Mouse (Mus musculus) CD4-positive helper T cell, adult 2 months (primary cell): ENCODE measurements around the gene Sgcd.
"Not testable (repeated sequence)": the region's sequence is repeated elsewhere in the genome, so short reads cannot be mapped to it uniquely, and the experiment has no call there.

Source experiments
- DNase-seq: peaks from one replicate; pipeline ENCODE4 v3.0.0-alpha.2; 2012; ENCODE audit warnings: low read depth, missing footprints, low spot score

Gene Sgcd

DNA sequence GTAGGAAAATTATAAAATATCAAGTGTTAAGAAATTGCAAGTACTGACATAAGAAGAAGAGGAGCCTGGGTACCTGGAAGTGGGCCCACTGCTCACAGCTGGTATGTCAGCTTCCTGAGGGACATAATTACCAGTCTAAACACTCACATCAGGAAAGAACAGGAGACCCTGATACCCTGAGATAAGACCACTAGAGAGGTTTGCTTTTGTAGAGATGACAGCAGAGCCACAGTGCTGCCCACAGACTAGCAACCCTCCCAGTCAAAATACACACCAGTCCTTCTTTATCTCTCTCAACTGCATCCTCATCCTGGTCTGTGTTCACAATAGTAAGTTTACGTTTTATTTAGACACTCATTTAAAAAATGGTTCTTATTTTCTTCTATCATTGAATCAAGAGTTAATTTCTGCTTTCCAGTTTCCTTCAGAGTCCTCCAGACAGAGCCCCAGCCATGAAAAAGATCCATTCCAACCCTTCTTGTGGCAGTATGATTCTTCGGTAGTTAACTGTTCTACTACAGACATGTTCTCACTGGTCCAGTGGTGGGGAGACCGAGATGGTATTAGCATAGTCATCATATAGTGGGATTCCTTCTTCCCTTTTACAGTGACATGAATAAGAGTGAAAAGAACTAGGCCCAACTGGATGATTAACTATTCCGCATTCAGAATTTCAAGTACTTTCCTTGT lies 211.4 kb downstream of the Sgcd start:
- DNase-seq = no peak

GRCm38 (mm10) chr11:47776019-47776418 lies 212.8 kb downstream of the Sgcd start:
- DNase-seq = no peak

- no peak for DNase-seq
Observed at GRCm38 (mm10) chr11:47765859-47766258, 222.9 kb downstream of the Sgcd start.

DNA sequence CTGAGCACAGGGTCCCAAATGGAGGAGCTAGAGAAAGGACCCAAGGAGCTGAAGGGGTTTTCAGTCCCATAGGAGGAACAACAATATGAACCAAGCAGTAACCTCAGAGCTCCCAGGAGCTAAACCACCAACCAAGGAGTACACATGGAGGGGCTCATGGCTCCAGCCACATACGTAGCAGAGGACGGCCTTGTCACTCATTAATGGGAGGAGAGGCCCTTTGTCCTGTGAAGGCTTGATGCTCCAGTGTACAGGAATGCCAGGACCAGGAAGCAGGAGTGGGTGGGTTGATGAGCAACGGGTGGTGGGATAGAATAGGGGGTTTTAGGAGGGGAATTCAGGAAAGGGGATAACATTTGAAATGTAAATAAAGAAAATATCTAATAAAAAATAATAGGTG lies 225.2 kb downstream of the Sgcd start:
- DNase-seq = not testable (repeated sequence)

DNA sequence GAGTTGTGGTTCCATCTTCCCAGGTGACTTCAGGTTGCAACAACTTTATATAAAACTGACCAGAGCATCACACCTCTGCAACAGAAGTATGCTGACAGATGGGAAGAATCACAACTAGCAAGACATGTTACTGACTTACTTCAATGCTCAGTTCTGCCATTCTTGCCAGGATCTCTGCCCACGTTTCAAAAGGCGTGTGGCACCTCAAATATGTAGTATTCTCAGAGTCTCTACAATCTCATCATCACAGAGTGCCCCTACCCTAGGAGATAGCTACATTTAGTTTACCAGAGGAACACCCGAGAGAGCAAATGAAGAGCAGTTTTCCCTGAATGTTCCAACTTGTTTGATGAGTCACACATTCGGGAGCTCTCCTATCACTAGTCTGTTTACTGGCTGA lies 229.8 kb downstream of the Sgcd start:
- no peak for DNase-seq

DNA sequence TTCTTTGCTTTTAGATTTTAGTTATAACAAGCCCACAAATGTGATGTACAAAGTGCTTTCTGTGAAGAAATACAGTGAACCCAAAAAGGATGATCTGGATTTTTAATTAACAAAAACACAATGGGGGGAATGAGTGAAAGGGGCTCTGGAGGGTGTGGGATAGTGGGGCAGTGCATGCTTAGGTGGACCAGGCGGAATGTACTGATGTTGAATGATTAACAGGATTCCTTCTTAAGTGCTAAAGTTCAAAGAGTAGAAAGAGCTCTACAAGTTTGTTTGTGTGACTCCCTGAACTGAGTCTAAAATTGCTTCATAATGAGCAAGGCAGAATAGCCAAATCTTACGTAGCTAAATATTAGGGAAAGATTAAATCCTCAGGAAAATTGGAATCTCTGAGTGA lies 246.0 kb downstream of the Sgcd start:
- no peak for DNase-seq

DNA sequence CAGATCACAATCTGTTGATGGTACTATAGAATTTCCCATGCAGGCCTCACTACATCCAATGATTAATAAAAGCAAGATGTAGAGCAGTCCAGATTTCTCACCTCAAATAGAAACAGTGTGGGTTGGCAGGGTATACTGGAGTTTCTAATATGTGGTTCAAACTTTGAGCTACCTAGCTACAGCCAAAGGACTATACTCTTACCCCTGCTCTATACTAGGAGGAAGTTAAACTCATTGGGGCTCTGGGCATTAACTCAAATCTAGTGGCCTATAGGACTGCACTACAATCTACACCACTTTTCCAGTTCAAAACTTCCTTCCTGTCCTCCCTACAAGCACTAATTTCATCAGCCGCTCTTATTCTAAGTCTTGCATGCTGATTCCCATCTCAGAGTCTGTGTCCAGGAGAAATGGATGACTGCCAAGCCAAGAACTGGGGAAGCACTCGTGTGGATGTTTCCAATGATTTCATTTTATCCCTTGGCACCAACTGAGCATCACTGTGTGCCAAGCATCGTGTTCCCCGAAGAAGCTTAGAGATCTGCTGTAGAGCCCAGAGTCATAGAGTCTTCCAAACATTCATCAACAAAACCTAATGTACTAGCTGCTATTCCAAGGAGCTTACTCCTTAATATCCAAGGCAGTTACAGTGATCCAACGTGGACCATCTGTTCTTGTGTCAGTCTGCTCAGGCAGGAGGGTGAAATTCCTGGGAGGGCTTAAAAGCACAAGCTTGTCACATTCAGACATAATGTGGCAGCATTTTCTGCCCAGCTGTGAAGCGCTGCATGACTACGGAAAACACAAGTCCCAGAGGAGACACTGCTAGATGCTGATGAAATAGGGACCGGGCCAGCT lies 283.6 kb downstream of the Sgcd start:
- no peak for DNase-seq

- DNase-seq = no peak
Observed at GRCm38 (mm10) chr11:47695611-47696010, 293.2 kb downstream of the Sgcd start.

DNA sequence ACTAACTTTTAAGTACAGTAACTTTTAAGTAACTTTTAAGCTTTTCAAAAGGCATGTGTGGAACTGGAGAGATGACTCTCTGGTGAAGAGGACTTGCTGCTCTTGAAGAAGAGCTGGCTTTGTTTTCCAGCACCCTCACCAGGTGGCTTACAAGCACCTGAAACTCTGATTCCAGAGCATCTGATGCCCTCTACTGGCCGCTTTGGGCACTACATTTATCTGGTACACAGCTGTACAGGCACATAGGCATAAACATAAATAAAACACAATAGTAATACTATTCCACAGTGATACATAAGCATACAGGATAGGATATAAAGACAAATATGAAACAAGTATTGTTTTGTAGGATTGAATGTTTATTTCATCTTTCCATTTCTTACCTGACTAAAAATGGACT lies 330.6 kb downstream of the Sgcd start:
- DNase-seq = no peak

DNA sequence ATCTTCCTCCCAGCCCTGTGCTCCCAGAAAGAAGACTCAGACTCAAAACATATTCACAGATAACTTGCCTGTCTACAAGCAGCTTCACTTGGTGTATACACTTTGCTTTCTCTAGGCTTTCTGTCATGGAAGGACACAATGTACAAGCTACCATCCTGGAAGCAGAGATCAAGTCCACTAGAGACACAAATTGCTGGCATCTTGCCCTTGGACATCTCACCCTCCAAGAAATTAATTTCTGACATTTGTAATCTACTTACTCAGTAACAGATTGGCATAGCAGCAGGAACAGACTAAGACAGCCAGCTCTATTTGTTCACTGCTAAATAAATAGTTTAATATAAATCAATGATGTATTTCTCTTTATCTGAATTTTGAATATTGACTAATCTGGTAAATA lies 342.9 kb downstream of the Sgcd start:
- DNase-seq = no peak

GRCm38 (mm10) chr11:47641567-47642259 lies 347.1 kb downstream of the Sgcd start:
- DNase-seq = no peak

DNA sequence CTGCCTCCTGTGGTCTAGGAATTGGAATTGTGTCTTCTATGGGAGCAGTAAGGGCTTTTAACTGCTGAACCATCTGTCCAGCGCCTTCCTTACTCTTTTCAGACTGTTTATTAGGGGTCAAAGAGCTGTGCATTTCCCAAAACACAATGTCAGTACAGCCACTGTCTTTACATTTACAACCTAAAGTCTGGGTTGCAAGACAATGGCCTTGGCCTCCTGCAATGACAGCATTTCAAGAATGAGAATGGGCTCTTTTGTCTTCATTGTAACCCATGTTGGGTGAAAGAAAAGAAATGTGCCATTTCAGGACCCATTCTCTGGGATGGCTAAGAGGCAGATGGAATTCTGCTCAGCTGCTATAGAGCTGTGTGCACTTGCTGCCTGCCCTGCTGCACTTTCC lies 348.2 kb downstream of the Sgcd start:
- DNase-seq = no peak

- no peak for DNase-seq
Observed at GRCm38 (mm10) chr11:47630186-47630585, 358.6 kb downstream of the Sgcd start.

- DNase-seq = no peak
Observed at GRCm38 (mm10) chr11:47609892-47610291, 378.9 kb downstream of the Sgcd start.

DNA sequence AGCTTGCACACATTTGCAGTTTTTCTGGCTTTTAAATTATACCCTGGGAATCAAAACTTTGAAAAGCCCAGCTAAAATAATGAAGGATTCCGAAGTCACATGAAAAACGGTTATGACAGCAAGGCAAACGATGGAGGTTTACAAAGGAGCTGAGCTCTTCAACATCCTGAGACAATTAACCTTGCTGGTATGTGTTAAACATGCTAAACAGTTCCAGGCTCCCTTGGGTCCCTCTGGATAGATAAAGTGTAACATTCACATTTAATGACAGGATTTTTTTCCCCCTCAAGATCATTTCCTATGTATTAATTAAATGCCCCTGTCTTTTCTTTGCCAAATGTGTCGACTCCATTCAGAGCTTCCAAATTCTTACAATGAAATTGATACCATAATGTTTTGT lies 414.1 kb downstream of the Sgcd start:
- DNase-seq = no peak

DNA sequence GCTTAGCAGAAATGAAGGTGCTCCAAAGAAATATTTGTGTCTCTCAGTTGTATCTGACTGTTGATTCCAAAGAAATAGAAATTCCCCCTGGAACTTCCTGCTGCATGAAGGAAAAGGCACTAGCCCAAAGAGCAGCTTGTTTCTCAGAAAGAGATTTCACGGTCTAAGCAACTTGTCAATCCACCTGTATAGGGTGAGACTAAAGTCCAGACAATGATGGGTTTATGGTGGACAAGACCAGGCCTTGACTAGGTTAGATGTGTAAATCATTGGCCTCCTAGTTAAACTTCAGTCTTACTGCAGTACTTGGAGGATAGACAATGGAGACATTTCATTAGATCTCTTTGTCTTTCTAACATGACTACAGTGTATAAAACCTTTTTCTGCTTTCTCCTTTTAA lies 420.3 kb downstream of the Sgcd start:
- DNase-seq = no peak

DNA sequence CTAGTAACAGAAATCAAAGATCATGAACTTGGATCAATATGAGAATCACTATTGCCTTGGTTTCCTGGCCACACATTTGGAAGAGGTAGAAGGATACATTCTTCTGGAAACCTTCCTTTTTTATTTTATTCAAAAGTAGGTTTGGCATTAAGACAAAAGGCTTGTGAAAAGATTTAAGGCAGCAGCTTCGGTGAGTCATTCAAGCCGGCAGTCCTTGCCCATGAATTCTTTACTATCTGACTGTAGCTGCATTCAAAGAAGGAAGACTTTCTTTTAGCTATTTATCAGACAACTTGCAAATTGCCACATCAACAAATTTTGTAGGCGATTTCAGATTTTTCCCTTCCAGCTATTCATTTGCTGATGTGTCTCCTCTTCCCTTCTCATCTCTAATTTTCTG lies 422.6 kb downstream of the Sgcd start:
- no peak for DNase-seq

GRCm38 (mm10) chr11:47524845-47525244 lies 463.9 kb downstream of the Sgcd start:
- DNase-seq = no peak

- DNase-seq = no peak
Observed at GRCm38 (mm10) chr11:47508047-47508446, 480.7 kb downstream of the Sgcd start.

- DNase-seq = not testable (repeated sequence)
Observed at GRCm38 (mm10) chr11:47503236-47503635, 485.5 kb downstream of the Sgcd start.

GRCm38 (mm10) chr11:47473493-47474230 lies 515.1 kb downstream of the Sgcd start:
- no peak for DNase-seq

DNA sequence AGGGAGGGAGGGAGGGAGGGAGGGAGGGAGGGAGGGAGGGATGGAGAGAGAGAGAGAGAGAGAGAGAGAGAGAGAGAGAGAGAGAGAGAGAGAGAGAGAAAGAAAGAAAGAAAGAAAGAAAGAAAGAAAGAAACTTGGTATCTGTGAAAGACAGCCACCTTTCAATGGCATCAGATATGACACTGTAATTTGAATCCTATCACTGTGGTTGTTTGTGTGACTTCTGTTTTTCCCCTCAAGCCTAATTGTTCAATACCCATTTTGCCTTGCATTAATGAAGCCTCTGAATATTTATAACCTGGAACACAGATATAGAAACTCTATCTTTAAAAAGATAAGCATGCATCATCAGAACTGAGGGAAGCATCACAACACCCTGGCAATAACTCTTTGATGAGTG lies 528.1 kb downstream of the Sgcd start:
- DNase-seq = not testable (repeated sequence)
